Comparison of ENCODE assay signal across 8 mouse cellular contexts in the genomic region with DNA sequence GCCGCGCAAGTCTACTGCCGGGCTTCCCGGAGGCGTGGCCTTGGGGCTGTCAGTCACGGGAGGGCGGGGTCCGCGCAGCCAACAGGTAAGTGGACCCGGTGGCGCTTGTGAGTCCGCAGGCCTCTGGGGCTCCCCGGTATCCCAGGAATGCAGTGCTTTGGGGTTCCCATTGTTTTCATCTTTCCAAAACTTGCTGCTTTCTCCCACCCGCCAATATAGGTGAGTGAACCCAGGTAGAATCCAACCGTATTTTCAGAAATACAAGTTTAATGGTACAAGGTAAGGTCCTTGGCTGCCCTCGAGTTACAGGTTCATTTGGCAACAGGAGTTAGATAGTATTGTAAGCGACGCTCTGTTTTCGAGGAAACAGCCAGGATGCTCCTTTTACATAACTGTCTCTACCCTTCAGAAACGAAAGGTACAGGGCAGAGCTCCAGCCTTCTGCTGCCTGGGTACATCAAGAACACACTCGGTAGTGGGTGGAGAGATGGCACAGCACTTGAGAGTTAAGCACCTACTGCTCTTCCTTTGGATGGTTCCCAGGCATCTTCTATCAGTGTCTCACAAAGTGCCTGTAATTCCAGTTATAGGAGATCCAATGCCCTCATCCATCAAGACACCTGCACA. TPM values are rescaled to one million over a fixed set of nuclear protein-coding genes. Genes with fewer than 3 reads are reported as not detected.
A peak's percentile ranks its signal among the peaks of the same experiment; 100 is the strongest.
DNase-seq lines count a peak whose midpoint lies in the region; ATAC-seq and TF ChIP-seq lines count a peak whose summit lies in the region.

No protein-coding gene starts in this region.

- H3K36me3 ChIP-seq in neural tube, embryonic 14.5 days (ENCODE audit: control insufficient read depth, insufficient read depth, low read length), result peaks cover 23% of the 10 kb centered on the region

- H3K4me2 ChIP-seq in neural tube, embryonic 14.5 days (ENCODE audit: low read depth, low read length), result peak overlapping the region; percentile 79

- H3K9ac ChIP-seq in neural tube, embryonic 14.5 days (replicated peaks; ENCODE audit: low read depth, low read length), result peak overlapping the region; percentile 54

- no peak for TF ChIP-seq CTCF in lung, adult 2 months (IDR thresholded peaks at IDR 0.05; ENCODE audit: insufficient read depth, low read length)

- peak overlapping the region; percentile 55 for H3K4me3 ChIP-seq in lung, adult 2 months (replicated peaks; ENCODE audit: extremely low read depth, low read depth, low read length)
- peak overlapping the region; percentile 56 for H3K4me3 ChIP-seq in neural tube, embryonic 14.5 days (ENCODE audit: low read depth, low read length)

- H3K27ac ChIP-seq in neural tube, embryonic 14.5 days (ENCODE audit: low read depth, low read length), result no peak overlapping the region

- no peaks in the 10 kb centered on the region for H3K9me3 ChIP-seq in neural tube, embryonic 14.5 days (ENCODE audit: control insufficient read depth, low read length)

- 0 out of 2 replicates have a peak, but pooled peaks have one; percentile 9 for ATAC-seq in neural tube, embryonic 14.5 days (ENCODE audit: low read depth)

- DNase-seq in lung, adult 2 months, result no peak
- no peak for DNase-seq in lung, postnatal 10 days
- peak; percentile 79 for DNase-seq in cerebellum, adult 9-10 months
- DNase-seq in frontal cortex, postnatal 36 days (ENCODE audit: low spot score in 2 of 2), result peak; percentile 40 to 58
- peak; percentile 55 to 70 for DNase-seq in left cerebral cortex, postnatal 36 days (ENCODE audit: low spot score in 2 of 2)
- DNase-seq in embryo, embryonic 10.5 days (ENCODE audit: low spot score), result no peak
- no peak for DNase-seq in adrenal gland, adult 18-20 months (ENCODE audit: low spot score in 2 of 2)

- peaks cover 4% of the 10 kb centered on the region; the same call in 1 of the 2 replicates for H3K4me1 ChIP-seq in lung, adult 2 months (ENCODE audit: control insufficient read depth, insufficient read depth, low read length)
- H3K4me1 ChIP-seq in neural tube, embryonic 14.5 days (ENCODE audit: control insufficient read depth, insufficient read depth, low read length), result 0 out of 2 replicates have a peak, but pooled peaks cover 5% of the 10 kb centered on the region

- intact Hi-C loops in left cerebral cortex, postnatal 36 days (cut with DNase I), result loop anchor here (10.0 kb wide), 1 partner anchor 820 kb away; the partner anchor contains the start of gene Camta1

- H3K27me3 ChIP-seq in neural tube, embryonic 14.5 days (ENCODE audit: control insufficient read depth, insufficient read depth, low read length), result no peaks in the 10 kb centered on the region

- 4% methylated on average over 21 of the region's 21 CpGs for WGBS in lung, adult 2 months
- 5% methylated on average over 21 of the region's 21 CpGs for WGBS in neural tube, embryonic 14.5 days

- TF ChIP-seq POLR2A in lung, adult 2 months (IDR thresholded peaks at IDR 0.05; ENCODE audit: borderline replicate concordance, extremely low read depth, low read depth, low read length), result peak; percentile 48; the same call in 1 of the 2 replicates

RNA-seq across cellular contexts. Expression of gene Per3, which starts 0.6 kb away (rescaled TPM):
- polyA plus RNA-seq in lung, adult 2 months (2012; rRNA removed), result 16.6 and 22.6 TPM in 2 replicates
- total RNA-seq in left cerebral cortex, postnatal 36 days (2021), result 10 to 100 TPM; 25.6 to 33.8 TPM
- 4.2 and 5.1 TPM in 2 replicates for polyA plus RNA-seq in neural tube, embryonic 14.5 days (2014; fragmentation: Nextera tagmentation; extraction: Ambion mirVana)
- total RNA-seq in adrenal gland, adult 18-20 months (2021), result 1 to 10 TPM; 5.2 to 6.6 TPM

RNA-seq across cellular contexts. Expression of gene Vamp3, which starts 12.7 kb away (rescaled TPM):
- polyA plus RNA-seq in lung, adult 2 months (2012; rRNA removed), result 37.7 and 70.5 TPM in 2 replicates
- total RNA-seq in left cerebral cortex, postnatal 36 days (2021), result 10 to 100 TPM; 30.8 to 31.6 TPM
- 36.6 and 45.2 TPM in 2 replicates for polyA plus RNA-seq in neural tube, embryonic 14.5 days (2014; fragmentation: Nextera tagmentation; extraction: Ambion mirVana)
- total RNA-seq in adrenal gland, adult 18-20 months (2021), result 10 to 100 TPM; 60.4 to 72.5 TPM

RNA-seq across cellular contexts. Expression of gene Gm13090, which starts 44.3 kb away (rescaled TPM):
- polyA plus RNA-seq in lung, adult 2 months (2012; rRNA removed), result not detected in 2 replicates
- total RNA-seq in left cerebral cortex, postnatal 36 days (2021), result not detected
- polyA plus RNA-seq in neural tube, embryonic 14.5 days (2014; fragmentation: Nextera tagmentation; extraction: Ambion mirVana), result 0.63 and 1.4 TPM in 2 replicates
- not detected for total RNA-seq in adrenal gland, adult 18-20 months (2021)

RNA-seq across cellular contexts. Expression of gene Uts2, which starts 48.2 kb away (rescaled TPM):
- not detected in 2 replicates for polyA plus RNA-seq in lung, adult 2 months (2012; rRNA removed)
- not detected for total RNA-seq in left cerebral cortex, postnatal 36 days (2021)
- 3.7 and 9.5 TPM in 2 replicates for polyA plus RNA-seq in neural tube, embryonic 14.5 days (2014; fragmentation: Nextera tagmentation; extraction: Ambion mirVana)
- total RNA-seq in adrenal gland, adult 18-20 months (2021), result not detected

Comparison
In these comparisons a context has a peak if more than half of its experiments do, and no peak if none do; other contexts are left out.
1. DNase-seq: peak in cerebellum, adult 9-10 months (single experiment), frontal cortex, postnatal 36 days (2 of 2) and left cerebral cortex, postnatal 36 days (2 of 2); none in lung, adult 2 months (single experiment), lung, postnatal 10 days (single experiment), embryo, embryonic 10.5 days (single experiment) and adrenal gland, adult 18-20 months (0 of 2).